Mouse (Mus musculus) CH12.LX (cell line): Measurements from ENCODE around the gene Tmod1.

ENCODE experiments used
- BHLHE40 ChIP-seq: IDR thresholded peaks from 2 replicates; pipeline ENCODE4 v1.6.1; 2011; ENCODE audit warnings: mild to moderate bottlenecking, low read depth, low read length, improper control_type of control experiment
- CTCF ChIP-seq, 2 experiments: IDR thresholded peaks in 1 of 2; conservative IDR thresholded peaks in 1 of 2; 2 replicates each; pipeline ENCODE4 v1.5.1; 2011 to 2012; ENCODE audit warnings: low read depth in 2 of 2, low read length in 2 of 2, improper control_type of control experiment in 1 of 2, inconsistent platforms in 1 of 2, mild to moderate bottlenecking in 1 of 2, moderate library complexity in 1 of 2
- EP300 ChIP-seq: IDR thresholded peaks from 2 replicates; pipeline ENCODE4 v1.6.1; 2011; ENCODE audit warnings: low read length, improper control_type of control experiment
- KAT2A ChIP-seq: IDR thresholded peaks from 2 replicates; pipeline ENCODE4 v1.6.1; 2012; ENCODE audit warnings: low read length, improper control_type of control experiment, inconsistent platforms; ENCODE audit not compliant: insufficient replicate concordance
- POLR2A ChIP-seq: IDR thresholded peaks from 2 replicates; pipeline ENCODE4 v1.6.1; 2011; ENCODE audit warnings: low read depth, mild to moderate bottlenecking, improper control_type of control experiment, low read length
- TCF12 ChIP-seq: IDR thresholded peaks from 2 replicates; pipeline ENCODE4 v1.6.1; 2014; ENCODE audit warnings: low read depth, mild to moderate bottlenecking, inconsistent platforms, low read length, improper control_type of control experiment
- USF1 ChIP-seq: IDR thresholded peaks from 2 replicates; pipeline ENCODE4 v1.6.1; 2014; ENCODE audit warnings: low read depth, mild to moderate bottlenecking, inconsistent platforms, low read length, improper control_type of control experiment
- ZMIZ1 ChIP-seq: IDR thresholded peaks from 2 replicates; pipeline ENCODE4 v1.6.1; 2012; ENCODE audit warnings: low read depth, mild to moderate bottlenecking, inconsistent platforms, low read length, improper control_type of control experiment

- TF ChIP-seq CTCF (conservative IDR thresholded peaks at IDR 0.05 in 1 of 2, IDR thresholded peaks at IDR 0.05 in 1 of 2; ENCODE audit: low read depth in 2 of 2, low read length in 2 of 2), result peak; percentile 14 to 75; a peak in 2 of 4 replicates
- no peak for TF ChIP-seq POLR2A
- TF ChIP-seq TCF12, result no peak
- no peak for TF ChIP-seq EP300
- no peak for TF ChIP-seq USF1
- no peak for TF ChIP-seq KAT2A
- no peak for TF ChIP-seq BHLHE40
- no peak for TF ChIP-seq ZMIZ1
Observed at GRCm38 (mm10) chr4:46025893-46026292, 12.8 kb upstream of the Tmod1 start.
